Mouse (Mus musculus) limb, embryonic 15.5 days (tissue): Measurements from ENCODE around the gene Tlcd2. TPM values are rescaled to one million over a fixed set of nuclear protein-coding genes. Genes with fewer than 3 reads are reported as not detected.
A peak's percentile ranks its signal among the peaks of the same experiment; 100 is the strongest.

Source experiments
- ATAC-seq: fragments of 200-750 bp; cut with Nextera tagmentation; 2 replicates; pipeline ENCODE4 v1.8.0; 2017; ENCODE audit warnings: low read depth, moderate TSS enrichment; ENCODE audit not compliant: insufficient number of reproducible peaks, low FRiP score, low TSS enrichment
- H3K27ac ChIP-seq: fragments of 300-500 bp; sonication (generic); 2 replicates; pipeline ENCODE4 v1.5.1; 2015; ENCODE audit warnings: moderate library complexity, mild to moderate bottlenecking, inconsistent platforms
- H3K27me3 ChIP-seq: fragments of 300-500 bp; sonication (generic); 2 replicates; pipeline ENCODE4 v1.6.1; 2015; ENCODE audit warnings: inconsistent platforms
- H3K36me3 ChIP-seq: fragments of 300-500 bp; sonication (generic); 2 replicates; pipeline ENCODE4 v1.6.1; 2015; ENCODE audit warnings: inconsistent platforms
- H3K4me1 ChIP-seq: fragments of 300-500 bp; sonication (generic); 2 replicates; pipeline ENCODE4 v1.6.1; 2015; ENCODE audit warnings: inconsistent platforms
- H3K4me2 ChIP-seq: fragments of 300-500 bp; sonication (generic); 2 replicates; pipeline ENCODE4 v1.6.1; 2015; ENCODE audit warnings: mild to moderate bottlenecking, inconsistent platforms
- H3K4me3 ChIP-seq: fragments of 300-500 bp; sonication (generic); 2 replicates; pipeline ENCODE4 v1.5.1; 2015; ENCODE audit warnings: mild to moderate bottlenecking, inconsistent platforms
- H3K9ac ChIP-seq: fragments of 300-500 bp; sonication (generic); 2 replicates; pipeline ENCODE4 v1.6.1; 2015; ENCODE audit warnings: inconsistent platforms
- H3K9me3 ChIP-seq: fragments of 300-500 bp; sonication (generic); 2 replicates; pipeline ENCODE4 v1.6.1; 2016; ENCODE audit warnings: inconsistent platforms
- WGBS: fragments of 180-500 bp; shearing (Covaris S2); methylation state at CpG from one replicate; pipeline ENCODE4 v1.1.7; 2015; 5-methylcytosine and 5-hydroxymethylcytosine counted together
- microRNA counts: library from miRNA; unstranded; fragments of <30 nt; microRNA quantifications from one replicate; lab custom pipeline; 2016
- microRNA-seq: library from miRNA; unstranded; fragments of <30 nt; microRNA quantifications from one replicate; pipeline ENCODE4, GENCODE M21; 2016
- polyA plus RNA-seq: library from polyadenylated mRNA; unstranded; fragments of >200 nt; fragmentation: Nextera tagmentation; extraction: Ambion mirVana; gene quantifications from 2 replicates; pipeline ENCODE4 v1.2.1, GENCODE M21; 2015

Gene Tlcd2
- polyA plus RNA-seq, 1 experiment from 2014 or later, result 30.8 TPM

DNA sequence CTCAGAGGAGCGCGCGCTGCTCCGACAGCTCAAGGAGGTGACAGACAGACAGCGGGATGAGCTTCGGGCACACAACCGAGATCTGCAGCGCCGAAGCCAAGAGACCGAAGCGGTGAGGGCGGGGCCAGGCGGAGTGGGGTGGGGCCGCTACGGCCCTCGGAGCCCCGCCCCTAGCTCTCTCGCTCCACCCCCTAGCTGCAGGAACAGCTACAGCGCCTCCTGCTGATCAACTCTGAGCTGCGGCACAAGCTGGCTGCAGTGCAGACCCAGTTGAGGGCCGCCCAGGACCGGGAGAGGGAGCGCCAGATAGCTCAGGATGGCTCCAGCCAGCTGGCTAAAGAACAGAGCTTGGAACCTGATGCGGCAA lies 49.1 kb downstream of the Tlcd2 start:
- ATAC-seq, result peak; percentile 74
- Histone ChIP-seq H3K4me3 (peak overlapping the region; percentile 56), H3K27ac (peak overlapping the region; percentile 79), H3K4me1 (peaks cover 29% of the 10 kb centered on the region), H3K9me3 (no peaks in the 10 kb centered on the region), H3K27me3 (no peaks in the 10 kb centered on the region), H3K4me2 (peak overlapping the region; percentile 100), H3K36me3 (peaks cover 36% of the 10 kb centered on the region), H3K9ac (peak overlapping the region; percentile 47)
- WGBS, result 2% methylated on average over 23 of the region's 24 CpGs

DNA sequence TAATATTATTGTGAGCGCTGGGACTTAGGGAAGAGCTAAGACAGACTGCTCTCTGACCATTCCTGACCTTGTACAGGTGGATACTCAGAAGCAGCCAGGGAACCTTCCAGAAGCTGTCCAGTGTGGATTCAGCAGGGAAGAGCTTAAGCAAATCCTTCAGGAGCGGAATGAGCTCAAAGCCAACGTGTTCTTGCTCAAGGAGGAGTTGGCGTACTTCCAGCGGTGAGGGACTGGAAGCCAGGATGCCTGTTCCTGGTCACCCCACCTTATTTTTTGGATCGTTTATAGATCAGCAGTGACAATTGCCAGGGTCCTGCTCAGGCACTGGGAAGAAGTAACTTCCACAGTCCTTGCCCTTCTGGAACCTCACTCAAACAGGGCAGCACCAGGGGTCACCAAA lies 49.7 kb downstream of the Tlcd2 start:
- no peaks in the 10 kb centered on the region for H3K27me3 ChIP-seq
- no peak overlapping the region for H3K4me2 ChIP-seq
- 79% methylated on average over 6 of the region's 6 CpGs for WGBS
- H3K27ac ChIP-seq, result peak overlapping the region; percentile 4; the same call in 1 of the 2 replicates
- no peak overlapping the region for H3K4me3 ChIP-seq
- H3K9ac ChIP-seq, result no peak overlapping the region
- no peak for ATAC-seq
- peaks cover 30% of the 10 kb centered on the region for H3K36me3 ChIP-seq
- peaks cover 29% of the 10 kb centered on the region for H3K4me1 ChIP-seq
- H3K9me3 ChIP-seq, result no peaks in the 10 kb centered on the region

DNA sequence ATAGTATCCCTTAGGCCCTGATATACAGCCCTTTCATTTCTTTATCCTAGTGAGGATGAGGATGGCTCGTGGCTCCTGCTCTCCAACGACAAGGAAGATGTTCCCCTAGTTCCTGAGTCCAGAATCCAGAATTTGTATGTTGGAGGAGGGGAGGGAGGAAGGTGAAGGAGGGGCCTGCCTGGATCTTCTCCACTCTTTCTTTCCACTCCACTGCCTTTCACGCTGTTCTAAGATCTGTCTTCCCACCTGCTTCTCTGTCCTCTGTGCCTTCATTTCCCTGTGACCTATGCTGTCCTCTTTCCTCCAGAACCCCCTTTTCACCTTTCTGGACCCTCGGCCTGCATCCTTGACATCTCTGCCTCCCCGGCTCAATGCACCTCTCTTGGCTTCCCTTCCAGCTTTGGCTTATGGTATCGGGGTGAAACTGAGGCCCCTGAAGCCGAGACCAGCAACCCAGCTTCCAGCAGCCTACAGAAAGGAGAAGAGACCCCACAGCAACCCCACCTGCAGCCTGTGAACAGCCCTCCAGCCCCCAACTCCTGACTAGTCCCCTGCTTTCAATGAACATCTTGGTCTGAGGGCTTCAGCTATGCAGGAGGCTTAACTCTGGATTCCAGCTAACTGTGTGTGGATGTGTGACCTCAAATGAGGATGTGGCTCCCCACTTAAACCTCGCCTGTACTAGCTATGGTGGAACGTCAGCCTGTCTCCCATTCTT lies 50.9 kb downstream of the Tlcd2 start:
- Histone ChIP-seq H3K4me3 (no peak overlapping the region), H3K4me1 (peaks cover 29% of the 10 kb centered on the region), H3K27me3 (no peaks in the 10 kb centered on the region), H3K9me3 (no peaks in the 10 kb centered on the region), H3K4me2 (no peak overlapping the region), H3K36me3 (peaks cover 21% of the 10 kb centered on the region), H3K27ac (no peak overlapping the region), H3K9ac (no peak overlapping the region)
- 80% methylated on average over 9 of the region's 9 CpGs for WGBS
- ATAC-seq, result no peak

DNA sequence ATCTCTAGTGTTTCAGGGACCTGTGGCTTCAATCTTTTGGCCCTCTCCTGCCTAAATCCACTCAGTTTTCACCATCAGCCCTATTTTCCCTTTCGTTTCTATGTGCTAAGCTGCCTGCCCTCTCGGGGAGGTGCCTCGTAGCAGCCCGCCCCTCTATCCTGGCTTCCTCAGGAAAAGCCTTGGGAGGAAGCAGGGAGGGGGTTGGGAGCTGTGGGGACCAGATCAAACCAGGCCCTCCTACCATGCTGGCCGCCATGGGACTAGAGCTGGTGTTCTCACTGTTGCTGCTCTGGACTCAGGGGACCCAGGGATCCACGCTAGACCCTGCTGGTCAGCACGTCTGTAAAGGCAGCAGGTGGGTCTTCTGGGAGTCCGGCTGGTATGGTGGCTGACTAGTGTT lies 51.8 kb downstream of the Tlcd2 start, which contains the start of gene Scarf1:
TSS of gene Scarf1 (plus strand) at position 205 of the 400 bp plus-strand sequence.
- Histone ChIP-seq H3K4me2 (no peak within 1 kb of the TSS), H3K9me3 (no peaks in the 10 kb centered on the region), H3K9ac (no peak within 1 kb of the TSS), H3K36me3 (peaks cover 12% of the 10 kb centered on the region), H3K27ac (no peak within 1 kb of the TSS), H3K4me1 (peaks cover 27% of the 10 kb centered on the region), H3K4me3 (peak within 1 kb of the TSS; percentile 16), H3K27me3 (no peaks in the 10 kb centered on the region)
- WGBS, result 47% methylated on average over 8 of the region's 8 CpGs
- no peak for ATAC-seq

DNA sequence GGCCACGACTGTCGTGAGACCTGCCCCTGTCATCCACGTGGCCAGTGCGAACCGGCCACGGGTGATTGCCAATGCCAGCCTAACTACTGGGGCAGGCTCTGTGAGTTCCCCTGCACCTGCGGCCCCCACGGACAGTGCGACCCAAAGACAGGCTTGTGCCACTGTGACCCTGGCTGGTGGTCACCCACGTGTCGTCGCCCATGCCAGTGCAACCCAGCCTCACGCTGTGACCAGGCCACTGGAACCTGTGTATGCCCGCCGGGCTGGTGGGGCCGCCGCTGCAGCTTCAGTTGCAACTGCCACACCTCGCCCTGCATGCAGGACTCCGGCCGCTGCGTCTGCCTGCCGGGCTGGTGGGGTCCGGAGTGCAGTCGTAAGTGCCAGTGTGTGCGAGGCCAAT lies 53.7 kb downstream of the Tlcd2 start:
- Histone ChIP-seq H3K9me3 (no peaks in the 10 kb centered on the region), H3K27me3 (no peaks in the 10 kb centered on the region), H3K4me1 (peaks cover 10% of the 10 kb centered on the region), H3K4me2 (no peak overlapping the region), H3K27ac (no peak overlapping the region), H3K9ac (no peak overlapping the region), H3K36me3 (no peaks in the 10 kb centered on the region), H3K4me3 (no peak overlapping the region)
- no peak for ATAC-seq
- WGBS, result 91% methylated on average over 25 of the region's 25 CpGs

DNA sequence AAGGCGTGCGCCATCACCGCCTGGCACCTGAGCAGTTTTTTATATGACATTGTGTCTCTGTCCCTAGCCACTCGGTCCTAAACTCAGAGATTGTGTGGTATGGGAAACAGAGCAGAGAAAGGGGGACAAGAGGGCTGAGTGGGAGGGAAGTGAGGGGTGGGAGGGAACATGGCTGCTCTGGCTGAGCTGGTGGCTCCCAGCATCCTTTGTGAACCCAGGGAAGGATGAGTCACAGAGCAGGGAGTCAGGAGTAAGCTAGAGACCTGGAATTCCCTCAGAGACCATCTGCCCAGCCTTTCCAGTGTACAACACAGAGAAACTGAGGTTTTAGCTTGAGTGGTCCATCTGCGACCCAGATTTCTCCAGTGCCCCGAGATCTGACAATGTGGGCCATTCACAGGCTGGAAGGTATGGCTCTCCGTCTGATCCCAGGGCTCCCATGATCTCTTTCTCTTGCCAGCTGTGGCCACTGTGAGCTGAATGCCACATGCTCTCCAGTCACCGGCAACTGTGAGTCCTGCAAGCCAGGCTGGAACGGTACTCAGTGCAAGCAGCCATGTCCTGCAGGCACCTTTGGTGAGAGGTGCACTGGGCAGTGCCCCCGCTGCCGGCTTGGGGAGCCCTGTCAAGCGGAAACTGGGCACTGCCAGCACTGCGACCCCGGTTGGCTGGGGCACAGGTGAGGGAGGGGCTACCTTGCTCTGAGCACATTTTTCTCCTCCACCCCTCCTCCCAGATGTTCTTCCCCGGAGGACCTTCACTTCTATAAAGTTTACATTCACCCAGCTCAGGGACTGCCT lies 58.5 kb downstream of the Tlcd2 start:
- Histone ChIP-seq H3K4me2 (no peak overlapping the region), H3K36me3 (no peaks in the 10 kb centered on the region), H3K27ac (no peak overlapping the region), H3K4me1 (peaks cover 3% of the 10 kb centered on the region; the same call in 1 of the 2 replicates), H3K4me3 (no peak overlapping the region), H3K27me3 (no peaks in the 10 kb centered on the region), H3K9me3 (no peaks in the 10 kb centered on the region), H3K9ac (no peak overlapping the region)
- WGBS, result 69% methylated on average over 15 of the region's 15 CpGs
- no peak for ATAC-seq

MicroRNA genes within 50 kb of the gene (microRNA counts, 519-probe panel; counts per million panel counts)
- 3,894 counts per million, percentile 90 among the panel's probes with 10 or more counts for microRNA mmu-miR-22 (lab: Ali Mortazavi, UCI)

Small RNA genes lying within 50 kb of the gene (microRNA-seq; reads per million reads assigned to microRNA genes)
- gene Mir22, result 4,472 reads per million, percentile 88 among the genes with 10 or more reads in this experiment

Other genes with a start within 250 kb of the Tlcd2 start
- gene Rpa1, start 113.4 kb upstream of the Tlcd2 start, polyA plus RNA-seq, result 101 and 102 TPM in 2 replicates
- gene Smyd4, start 113.3 kb upstream of the Tlcd2 start, polyA plus RNA-seq, result 12.8 and 13.1 TPM in 2 replicates
- 296 and 333 TPM in 2 replicates for gene Serpinf1, start 39.0 kb upstream of the Tlcd2 start, polyA plus RNA-seq
- gene Serpinf2, start 22.1 kb upstream of the Tlcd2 start, polyA plus RNA-seq, result 0.12 and 1.6 TPM in 2 replicates
- 5.8 and 6.5 TPM in 2 replicates for gene Wdr81, start 7.0 kb upstream of the Tlcd2 start, polyA plus RNA-seq
- gene Prpf8, start 25.1 kb downstream of the Tlcd2 start, polyA plus RNA-seq, result 44.4 and 49.5 TPM in 2 replicates
- gene Rilp, start 48.4 kb downstream of the Tlcd2 start, polyA plus RNA-seq, result 0.45 and 0.73 TPM in 2 replicates
- 7.1 and 8.2 TPM in 2 replicates for gene Scarf1, start 51.8 kb downstream of the Tlcd2 start, polyA plus RNA-seq
- 2.6 and 3.6 TPM in 2 replicates for gene Slc43a2, start 70.0 kb downstream of the Tlcd2 start, polyA plus RNA-seq
- gene Pitpna, start 126.4 kb downstream of the Tlcd2 start, polyA plus RNA-seq, result 61.4 and 65.4 TPM in 2 replicates
- 22.3 and 28.3 TPM in 2 replicates for gene Inpp5k, start 169.3 kb downstream of the Tlcd2 start, polyA plus RNA-seq
- gene Myo1c, start 188.8 kb downstream of the Tlcd2 start, polyA plus RNA-seq, result 63.8 and 66.7 TPM in 2 replicates
- gene Crk, start 217.5 kb downstream of the Tlcd2 start, polyA plus RNA-seq, result 109 and 117 TPM in 2 replicates